Mouse (Mus musculus) midbrain, embryonic 13.5 days (tissue): Measurements from ENCODE around the gene Pttg1ip. TPM values are rescaled to one million over a fixed set of nuclear protein-coding genes. Genes with fewer than 3 reads are reported as not detected.

Source experiments
- ATAC-seq: fragments of 200-750 bp; cut with Nextera tagmentation; 2 replicates; pipeline ENCODE4 v1.8.0; 2017; ENCODE audit warnings: mild to moderate bottlenecking, moderate TSS enrichment, moderate library complexity
- H3K27ac ChIP-seq: fragments of 300-500 bp; sonication (generic); 2 replicates; pipeline ENCODE4 v1.5.1; 2015; ENCODE audit warnings: inconsistent platforms, mild to moderate bottlenecking, moderate library complexity
- H3K27me3 ChIP-seq: fragments of 300-500 bp; sonication (generic); 2 replicates; pipeline ENCODE4 v1.6.1; 2015; ENCODE audit warnings: mild to moderate bottlenecking, inconsistent platforms
- H3K36me3 ChIP-seq: fragments of 300-500 bp; sonication (generic); 2 replicates; pipeline ENCODE4 v1.6.1; 2015; ENCODE audit warnings: mild to moderate bottlenecking, inconsistent platforms
- H3K4me1 ChIP-seq: fragments of 300-500 bp; sonication (generic); replicated peaks from 2 replicates; pipeline ENCODE4 v1.6.1; 2015; ENCODE audit warnings: inconsistent platforms
- H3K4me2 ChIP-seq: fragments of 300-500 bp; sonication (generic); replicated peaks from 2 replicates; pipeline ENCODE4 v1.6.1; 2015; ENCODE audit warnings: moderate library complexity, mild to moderate bottlenecking, inconsistent platforms
- H3K4me3 ChIP-seq: fragments of 300-500 bp; sonication (generic); replicated peaks from 2 replicates; pipeline ENCODE4 v1.5.1; 2015; ENCODE audit warnings: mild to moderate bottlenecking, inconsistent platforms
- H3K9ac ChIP-seq: fragments of 300-500 bp; sonication (generic); replicated peaks from 2 replicates; pipeline ENCODE4 v1.6.1; 2015; ENCODE audit warnings: mild to moderate bottlenecking, inconsistent platforms
- H3K9me3 ChIP-seq: fragments of 300-500 bp; sonication (generic); 2 replicates; pipeline ENCODE4 v1.6.1; 2016; ENCODE audit warnings: mild to moderate bottlenecking, inconsistent platforms
- WGBS: fragments of 180-500 bp; shearing (Covaris S2); methylation state at CpG from one replicate; pipeline ENCODE4 v1.1.7; 2015; 5-methylcytosine and 5-hydroxymethylcytosine counted together
- polyA plus RNA-seq: library from polyadenylated mRNA; unstranded; fragments of >200 nt; fragmentation: Nextera tagmentation; extraction: Ambion mirVana; gene quantifications from 2 replicates; pipeline ENCODE4 v1.2.1, GENCODE M21; 2015

The Pttg1ip gene
- polyA plus RNA-seq, 1 experiment from 2014 or later: 59.0 TPM

- no peak overlapping the region for H3K27ac ChIP-seq
- no peak overlapping the region for H3K9ac ChIP-seq
- H3K36me3 ChIP-seq: peaks cover 78% of the 10 kb centered on the region
- ATAC-seq: no peak
- H3K4me2 ChIP-seq: no peak overlapping the region
- no peaks in the 10 kb centered on the region; the same call in 1 of the 2 replicates for H3K4me1 ChIP-seq
- WGBS: 98% methylated on average over 2 of the region's 2 CpGs
- H3K27me3 ChIP-seq: no peaks in the 10 kb centered on the region
- H3K9me3 ChIP-seq: no peaks in the 10 kb centered on the region
- H3K4me3 ChIP-seq: no peak overlapping the region
These were observed 14.5 kb downstream of the Pttg1ip start for GRCm38 (mm10) chr10:77596060-77596459.

- H3K4me2 ChIP-seq: no peak overlapping the region
- no peak overlapping the region for H3K9ac ChIP-seq
- H3K4me1 ChIP-seq: peaks cover 14% of the 10 kb centered on the region
- ATAC-seq: no peak
- H3K27ac ChIP-seq: no peak overlapping the region
- 63% methylated on average over 4 of the region's 4 CpGs for WGBS
- no peaks in the 10 kb centered on the region for H3K9me3 ChIP-seq
- no peaks in the 10 kb centered on the region for H3K27me3 ChIP-seq
- peaks cover 14% of the 10 kb centered on the region for H3K36me3 ChIP-seq
- no peak overlapping the region for H3K4me3 ChIP-seq
These were observed 21.5 kb downstream of the Pttg1ip start for GRCm38 (mm10) chr10:77603021-77603420.

- Histone ChIP-seq H3K4me2 (no peak overlapping the region), H3K27ac (no peak overlapping the region), H3K9ac (no peak overlapping the region), H3K4me1 (peaks cover 22% of the 10 kb centered on the region), H3K9me3 (no peaks in the 10 kb centered on the region), H3K36me3 (peaks cover 3% of the 10 kb centered on the region), H3K27me3 (no peaks in the 10 kb centered on the region), H3K4me3 (no peak overlapping the region)
- WGBS: 95% methylated on average over 6 of the region's 6 CpGs
- ATAC-seq: no peak
These were observed 22.6 kb downstream of the Pttg1ip start for GRCm38 (mm10) chr10:77604111-77604510.

GRCm38 (mm10) chr10:77604958-77605357, 23.4 kb downstream of the Pttg1ip start:
- ATAC-seq: no peak
- no peak overlapping the region for H3K4me2 ChIP-seq
- no peaks in the 10 kb centered on the region for H3K27me3 ChIP-seq
- 0 out of 2 replicates have a peak overlapping the region, but pooled peaks have one; percentile 92 for H3K27ac ChIP-seq
- H3K9ac ChIP-seq: no peak overlapping the region
- H3K36me3 ChIP-seq: peaks cover 5% of the 10 kb centered on the region
- 93% methylated on average over 5 of the region's 5 CpGs for WGBS
- peaks cover 22% of the 10 kb centered on the region for H3K4me1 ChIP-seq
- no peak overlapping the region for H3K4me3 ChIP-seq
- H3K9me3 ChIP-seq: no peaks in the 10 kb centered on the region

- peak; percentile 21; the same call in 1 of the 2 replicates for ATAC-seq
- Histone ChIP-seq H3K9ac (peak overlapping the region; percentile 85; the same call in 1 of the 2 replicates), H3K27me3 (no peaks in the 10 kb centered on the region), H3K27ac (peak overlapping the region; percentile 92), H3K4me3 (peak overlapping the region; percentile 76), H3K36me3 (peaks cover 9% of the 10 kb centered on the region), H3K9me3 (no peaks in the 10 kb centered on the region), H3K4me1 (peaks cover 22% of the 10 kb centered on the region), H3K4me2 (peak overlapping the region; percentile 79)
- WGBS: 32% methylated on average over 1 of the region's 1 CpGs
These were observed 23.8 kb downstream of the Pttg1ip start for GRCm38 (mm10) chr10:77605368-77605767.

- Histone ChIP-seq H3K9me3 (no peaks in the 10 kb centered on the region), H3K27ac (peak within 1 kb of the TSS; percentile 92), H3K4me3 (peak within 1 kb of the TSS; percentile 76), H3K9ac (peak within 1 kb of the TSS; percentile 85), H3K4me2 (peak within 1 kb of the TSS; percentile 79), H3K36me3 (peaks cover 17% of the 10 kb centered on the region), H3K27me3 (no peaks in the 10 kb centered on the region), H3K4me1 (peaks cover 22% of the 10 kb centered on the region)
- ATAC-seq: peak; percentile 85
- WGBS: 1% methylated on average over 113 of the region's 119 CpGs
These were observed 24.6 kb downstream of the Pttg1ip start, which contains the start of the genes Sumo3 and Gm49325 for GRCm38 (mm10) chr10:77605908-77606826. TSS of gene Sumo3 (plus strand) at chr10:77606097. TSS of gene Gm49325 (plus strand) at chr10:77606197.

GRCm38 (mm10) chr10:77606855-77607254, 25.3 kb downstream of the Pttg1ip start:
- Histone ChIP-seq H3K9me3 (no peaks in the 10 kb centered on the region), H3K4me3 (peak overlapping the region; percentile 76), H3K4me2 (peak overlapping the region; percentile 79), H3K36me3 (peaks cover 24% of the 10 kb centered on the region), H3K4me1 (peaks cover 25% of the 10 kb centered on the region), H3K9ac (peak overlapping the region; percentile 85), H3K27ac (peak overlapping the region; percentile 92), H3K27me3 (no peaks in the 10 kb centered on the region)
- whole genome bisulfite sequencing: 51% methylated on average over 7 of the region's 7 CpGs
- ATAC-seq: peak; percentile 62

GRCm38 (mm10) chr10:77607441-77607840, 25.9 kb downstream of the Pttg1ip start:
- Histone ChIP-seq H3K4me2 (peak overlapping the region; percentile 79), H3K4me1 (peaks cover 25% of the 10 kb centered on the region), H3K27ac (no peak overlapping the region), H3K4me3 (peak overlapping the region; percentile 76), H3K9ac (peak overlapping the region; percentile 85; the same call in 1 of the 2 replicates), H3K9me3 (no peaks in the 10 kb centered on the region), H3K36me3 (peaks cover 29% of the 10 kb centered on the region), H3K27me3 (no peaks in the 10 kb centered on the region)
- ATAC-seq: no peak
- WGBS: 77% methylated on average over 5 of the region's 5 CpGs

GRCm38 (mm10) chr10:77608589-77608988, 27.1 kb downstream of the Pttg1ip start:
- 78% methylated on average over 8 of the region's 8 CpGs for WGBS
- no peak overlapping the region for H3K4me2 ChIP-seq
- no peak overlapping the region for H3K27ac ChIP-seq
- no peaks in the 10 kb centered on the region for H3K9me3 ChIP-seq
- no peak for ATAC-seq
- no peaks in the 10 kb centered on the region for H3K27me3 ChIP-seq
- H3K9ac ChIP-seq: no peak overlapping the region
- H3K4me3 ChIP-seq: no peak overlapping the region
- H3K4me1 ChIP-seq: peaks cover 25% of the 10 kb centered on the region
- H3K36me3 ChIP-seq: peaks cover 41% of the 10 kb centered on the region

GRCm38 (mm10) chr10:77610221-77610961, 28.9 kb downstream of the Pttg1ip start:
- Histone ChIP-seq H3K4me3 (no peak overlapping the region), H3K27ac (no peak overlapping the region), H3K4me2 (no peak overlapping the region), H3K36me3 (peaks cover 58% of the 10 kb centered on the region), H3K4me1 (peaks cover 25% of the 10 kb centered on the region), H3K27me3 (no peaks in the 10 kb centered on the region), H3K9me3 (no peaks in the 10 kb centered on the region), H3K9ac (peak overlapping the region; percentile 33; the same call in 1 of the 2 replicates)
- ATAC-seq: no peak
- 94% methylated on average over 8 of the region's 8 CpGs for WGBS

GRCm38 (mm10) chr10:77613409-77613808, 31.9 kb downstream of the Pttg1ip start:
- no peaks in the 10 kb centered on the region for H3K27me3 ChIP-seq
- H3K27ac ChIP-seq: no peak overlapping the region
- H3K36me3 ChIP-seq: peaks cover 88% of the 10 kb centered on the region
- no peak overlapping the region for H3K4me3 ChIP-seq
- no peak for ATAC-seq
- no peak overlapping the region for H3K4me2 ChIP-seq
- peaks cover 7% of the 10 kb centered on the region for H3K4me1 ChIP-seq
- 96% methylated on average over 3 of the region's 3 CpGs for WGBS
- H3K9ac ChIP-seq: no peak overlapping the region
- no peaks in the 10 kb centered on the region for H3K9me3 ChIP-seq

GRCm38 (mm10) chr10:77615647-77616046, 34.1 kb downstream of the Pttg1ip start:
- 91% methylated on average over 8 of the region's 8 CpGs for WGBS
- peaks cover 77% of the 10 kb centered on the region for H3K36me3 ChIP-seq
- no peak overlapping the region for H3K27ac ChIP-seq
- no peak overlapping the region for H3K9ac ChIP-seq
- H3K4me1 ChIP-seq: 0 out of 2 replicates have a peak, but pooled peaks cover 3% of the 10 kb centered on the region
- H3K27me3 ChIP-seq: no peaks in the 10 kb centered on the region
- ATAC-seq: no peak
- no peak overlapping the region for H3K4me3 ChIP-seq
- no peak overlapping the region for H3K4me2 ChIP-seq
- H3K9me3 ChIP-seq: no peaks in the 10 kb centered on the region
